Mouse (Mus musculus): ENCODE data around the gene Hmox1. TPM values are rescaled to one million over a fixed set of nuclear protein-coding genes. Genes with fewer than 3 reads are reported as not detected.

The Hmox1 gene
- polyA plus RNA-seq, 1 experiment from 2014 or later = 10.1 TPM

DNA sequence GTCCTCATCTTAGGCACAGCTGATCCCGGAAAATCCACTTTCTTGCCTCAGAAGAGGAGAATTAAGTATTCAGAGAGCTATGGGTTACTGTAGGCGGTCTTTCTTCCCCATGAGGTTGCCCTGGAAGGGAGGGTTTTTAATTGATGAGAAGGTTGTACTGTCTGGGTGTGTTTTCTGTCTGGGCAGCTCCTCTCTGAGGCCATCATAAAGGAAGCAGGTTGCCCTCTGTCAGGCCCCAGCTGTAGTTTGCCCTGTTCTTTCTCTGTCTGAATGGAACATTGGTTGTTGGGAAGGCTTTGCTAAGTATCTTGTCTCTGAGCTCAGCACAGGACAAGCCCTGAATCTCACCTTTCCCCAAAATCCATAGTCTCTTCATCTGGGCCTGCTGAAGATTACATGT is 40.0 kb downstream of the Hmox1 start:
- Histone ChIP-seq H3K27me3 (replicated peaks; ENCODE audit: control insufficient read depth, insufficient read depth, low read length) (no peaks in the 10 kb centered on the region), H3K9ac (ENCODE audit: low read length) (no peak overlapping the region), H3K4me2 (ENCODE audit: low read length) (no peak overlapping the region), H3K36me3 (ENCODE audit: control insufficient read depth, insufficient read depth, low read length) (peaks cover 20% of the 10 kb centered on the region), H3K4me3 (ENCODE audit: low read depth, low read length) (no peak overlapping the region), H3K27ac (ENCODE audit: low read depth) (no peak overlapping the region), H3K4me1 (replicated peaks; ENCODE audit: control insufficient read depth, insufficient read depth, low read length) (no peaks in the 10 kb centered on the region), H3K9me3 (ENCODE audit: control insufficient read depth, low read length) (no peaks in the 10 kb centered on the region)
- DNase-seq (ENCODE audit: low spot score) (no peak), ATAC-seq (replicated peaks; ENCODE audit: low FRiP score, low TSS enrichment, low read depth) (no peak)
- WGBS = 84% methylated on average over 2 of the region's 2 CpGs

DNA sequence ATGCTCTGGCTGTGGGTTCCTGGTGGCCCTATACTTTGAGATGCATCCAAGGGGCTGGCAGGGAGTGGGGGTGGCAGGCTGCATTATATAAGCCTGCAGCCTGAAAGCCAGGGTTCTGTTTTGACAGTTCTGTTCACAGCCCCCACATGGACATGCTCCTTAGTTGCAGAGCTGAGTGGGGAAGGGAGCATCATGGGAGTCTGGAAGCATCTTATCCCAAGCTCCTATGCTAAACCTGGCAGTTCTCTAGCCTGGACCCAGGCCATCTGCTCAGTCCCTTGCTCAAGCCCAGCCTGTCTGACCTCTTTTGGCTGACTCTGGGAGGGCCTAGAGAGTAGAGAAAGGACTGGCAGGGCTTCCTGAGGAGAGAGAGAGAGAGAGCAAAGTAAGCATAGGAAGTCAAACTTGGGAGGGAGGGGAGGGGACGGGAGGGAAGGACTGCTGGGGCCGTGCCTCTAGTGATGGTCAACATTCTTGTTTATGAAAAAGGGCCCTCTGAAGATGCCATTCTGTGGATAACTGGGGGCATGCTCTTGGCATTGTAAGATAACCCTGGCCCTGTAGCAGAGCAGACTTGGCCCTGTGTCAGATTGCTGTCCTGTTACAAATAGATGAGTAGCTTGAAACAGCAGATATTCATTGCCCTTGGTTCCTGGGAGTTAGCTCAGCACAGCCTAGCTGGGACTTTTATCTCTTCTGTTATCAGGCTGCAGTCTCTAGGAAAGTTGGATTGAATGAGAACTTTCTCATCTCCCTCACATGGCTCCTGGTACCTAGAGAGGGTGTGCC is 41.4 kb downstream of the Hmox1 start:
- Histone ChIP-seq H3K36me3 (ENCODE audit: control insufficient read depth, insufficient read depth, low read length) (peaks cover 8% of the 10 kb centered on the region), H3K27ac (ENCODE audit: low read depth) (no peak overlapping the region), H3K4me1 (replicated peaks; ENCODE audit: control insufficient read depth, insufficient read depth, low read length) (no peaks in the 10 kb centered on the region), H3K9me3 (ENCODE audit: control insufficient read depth, low read length) (no peaks in the 10 kb centered on the region), H3K9ac (ENCODE audit: low read length) (no peak overlapping the region), H3K27me3 (replicated peaks; ENCODE audit: control insufficient read depth, insufficient read depth, low read length) (no peaks in the 10 kb centered on the region), H3K4me3 (ENCODE audit: low read depth, low read length) (no peak overlapping the region), H3K4me2 (ENCODE audit: low read length) (no peak overlapping the region)
- ATAC-seq (replicated peaks; ENCODE audit: low FRiP score, low TSS enrichment, low read depth) = no peak
- WGBS = 24% methylated on average over 2 of the region's 2 CpGs
- no peak for DNase-seq (ENCODE audit: low spot score)

DNA sequence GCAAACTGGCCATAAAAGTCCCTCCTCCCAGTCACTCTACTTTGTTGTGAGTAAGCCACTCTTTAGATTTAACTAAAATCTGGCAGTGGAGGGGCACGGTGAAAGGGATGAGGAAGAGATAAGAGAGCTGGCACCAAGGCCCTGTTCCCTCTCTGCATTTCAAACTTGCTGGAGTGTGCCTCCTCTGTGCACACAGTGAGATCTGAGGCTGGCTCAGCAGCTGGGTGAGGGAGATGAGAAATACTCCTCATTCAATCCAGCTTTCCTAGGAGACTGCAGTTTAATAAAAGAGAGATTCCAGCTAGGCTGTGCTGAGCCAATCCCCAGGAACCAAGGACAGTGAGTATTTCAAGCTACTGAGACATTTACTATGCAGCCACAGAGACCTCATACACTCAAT is 42.3 kb downstream of the Hmox1 start:
- ATAC-seq (replicated peaks; ENCODE audit: low FRiP score, low TSS enrichment, low read depth) = no peak
- WGBS = 37% methylated on average over 1 of the region's 1 CpGs
- H3K4me2 ChIP-seq (ENCODE audit: low read length) = no peak overlapping the region

DNA sequence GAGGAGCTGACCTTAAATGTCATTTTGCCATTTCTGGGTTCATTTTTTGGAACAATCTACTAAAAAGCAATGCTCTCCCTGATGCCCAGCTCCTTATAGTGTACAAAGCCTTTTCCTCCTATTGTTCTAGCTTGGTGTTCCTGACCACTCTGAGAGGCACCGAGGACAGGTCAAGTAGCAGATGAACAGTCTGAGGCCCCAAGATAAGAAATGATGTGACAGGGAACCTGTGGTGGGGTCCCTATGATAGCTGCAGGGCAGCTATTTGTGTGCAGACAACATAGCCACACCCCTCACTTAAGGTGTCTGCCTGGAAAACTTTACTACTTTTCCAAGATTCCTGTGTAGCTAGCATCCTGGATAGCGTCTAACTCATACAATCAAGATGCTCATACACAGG is 42.8 kb downstream of the Hmox1 start:
- no peak overlapping the region for H3K4me2 ChIP-seq (ENCODE audit: low read length)
- DNase-seq (ENCODE audit: low spot score) (no peak), ATAC-seq (replicated peaks; ENCODE audit: low FRiP score, low TSS enrichment, low read depth) (no peak)
- no peaks in the 10 kb centered on the region for H3K4me1 ChIP-seq (replicated peaks; ENCODE audit: control insufficient read depth, insufficient read depth, low read length)
- H3K9me3 ChIP-seq (ENCODE audit: control insufficient read depth, low read length) = no peaks in the 10 kb centered on the region
- no peaks in the 10 kb centered on the region for H3K36me3 ChIP-seq (ENCODE audit: control insufficient read depth, insufficient read depth, low read length)
- no peak overlapping the region for H3K27ac ChIP-seq (ENCODE audit: low read depth)
- 75% methylated on average over 2 of the region's 2 CpGs for WGBS
- H3K27me3 ChIP-seq (replicated peaks; ENCODE audit: control insufficient read depth, insufficient read depth, low read length) = no peaks in the 10 kb centered on the region
- no peak overlapping the region for H3K9ac ChIP-seq (ENCODE audit: low read length)
- H3K4me3 ChIP-seq (ENCODE audit: low read depth, low read length) = no peak overlapping the region

More for the DNA sequence above, 42.3 kb downstream of the Hmox1 start:
- Histone ChIP-seq H3K4me3 (ENCODE audit: low read depth, low read length) (no peak overlapping the region), H3K9ac (ENCODE audit: low read length) (no peak overlapping the region), H3K36me3 (ENCODE audit: control insufficient read depth, insufficient read depth, low read length) (no peaks in the 10 kb centered on the region), H3K27ac (ENCODE audit: low read depth) (no peak overlapping the region), H3K9me3 (ENCODE audit: control insufficient read depth, low read length) (no peaks in the 10 kb centered on the region), H3K4me1 (replicated peaks; ENCODE audit: control insufficient read depth, insufficient read depth, low read length) (no peaks in the 10 kb centered on the region), H3K27me3 (replicated peaks; ENCODE audit: control insufficient read depth, insufficient read depth, low read length) (no peaks in the 10 kb centered on the region)
- no peak for DNase-seq (ENCODE audit: low spot score)

DNA sequence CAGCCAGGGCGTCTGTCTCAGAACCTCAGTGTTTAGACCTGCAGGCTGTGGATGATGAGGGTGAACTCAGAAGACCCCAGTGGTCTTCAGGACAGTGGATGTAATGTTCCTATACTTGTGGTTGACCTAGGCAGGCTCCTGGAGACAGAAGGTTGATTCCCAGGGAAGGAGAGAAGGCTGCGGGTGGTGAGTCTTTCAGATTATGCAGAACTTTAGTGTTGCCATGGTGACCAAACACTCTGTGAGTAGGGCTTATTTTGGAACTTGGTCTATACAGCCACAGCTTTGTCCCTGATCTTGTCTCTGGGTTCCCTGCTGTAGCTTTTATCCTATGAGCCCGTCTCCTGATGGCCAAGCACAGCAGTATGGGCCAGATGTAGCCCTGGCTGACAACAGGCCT is 44.1 kb downstream of the Hmox1 start:
- WGBS = 86% methylated on average over 3 of the region's 3 CpGs
- no peak overlapping the region for H3K27ac ChIP-seq (ENCODE audit: low read depth)
- ATAC-seq (replicated peaks; ENCODE audit: low FRiP score, low TSS enrichment, low read depth) (no peak), DNase-seq (ENCODE audit: low spot score) (no peak)
- H3K36me3 ChIP-seq (ENCODE audit: control insufficient read depth, insufficient read depth, low read length) = no peaks in the 10 kb centered on the region
- no peak overlapping the region for H3K4me2 ChIP-seq (ENCODE audit: low read length)
- H3K9ac ChIP-seq (ENCODE audit: low read length) = no peak overlapping the region
- no peaks in the 10 kb centered on the region for H3K4me1 ChIP-seq (replicated peaks; ENCODE audit: control insufficient read depth, insufficient read depth, low read length)
- H3K9me3 ChIP-seq (ENCODE audit: control insufficient read depth, low read length) = no peaks in the 10 kb centered on the region
- H3K27me3 ChIP-seq (replicated peaks; ENCODE audit: control insufficient read depth, insufficient read depth, low read length) = no peaks in the 10 kb centered on the region
- no peak overlapping the region for H3K4me3 ChIP-seq (ENCODE audit: low read depth, low read length)

Other genes with a start within 250 kb of the Hmox1 start
- 86.3 and 90.8 TPM in 2 replicates for gene Isx, start 220.4 kb upstream of the Hmox1 start, polyA plus RNA-seq (2014; fragmentation: Nextera tagmentation; extraction: Ambion mirVana)
- 44.3 and 46.3 TPM in 2 replicates for gene Hmgxb4, start 100.3 kb upstream of the Hmox1 start, polyA plus RNA-seq (2014; fragmentation: Nextera tagmentation; extraction: Ambion mirVana)
- 25.2 and 27.2 TPM in 2 replicates for gene Tom1, start 59.9 kb upstream of the Hmox1 start, polyA plus RNA-seq (2014; fragmentation: Nextera tagmentation; extraction: Ambion mirVana)
- gene Mcm5, start 15.9 kb downstream of the Hmox1 start, polyA plus RNA-seq (2014; fragmentation: Nextera tagmentation; extraction: Ambion mirVana) = 153 and 168 TPM in 2 replicates
- gene Rasd2, start 120.3 kb downstream of the Hmox1 start, polyA plus RNA-seq (2014; fragmentation: Nextera tagmentation; extraction: Ambion mirVana) = 2.5 and 2.7 TPM in 2 replicates